Mouse (Mus musculus) gastrocnemius, postnatal 4 days (tissue): Measurements from ENCODE around the gene Carmil1. TPM values are rescaled to one million over a fixed set of nuclear protein-coding genes. Genes with fewer than 3 reads are reported as not detected.

Experiments used
- DNase-seq, 2 experiments: peaks; one replicate each; pipeline ENCODE4 v3.0.0; 2021 to 2022; ENCODE audit warnings: low spot score in 2 of 2, mixed read lengths in 2 of 2
- total RNA-seq, 2 experiments: library from RNA; stranded (reverse); gene quantifications; 2 replicates each; pipeline ENCODE4 v1.2.3; 2021

Gene Carmil1
- total RNA-seq, 2 experiments from 2014 or later, result 5.4 to 6.6 TPM

- DNase-seq, result no peak
Measured at GRCm38 (mm10) chr13:24220441-24220970, 60.1 kb downstream of the Carmil1 start.

- no peak for DNase-seq
Measured at GRCm38 (mm10) chr13:24211229-24211628, 69.4 kb downstream of the Carmil1 start.

- DNase-seq, result no peak
Measured at GRCm38 (mm10) chr13:24206097-24206496, 74.5 kb downstream of the Carmil1 start.

GRCm38 (mm10) chr13:24202314-24202713 lies 78.3 kb downstream of the Carmil1 start:
- DNase-seq, result no peak

GRCm38 (mm10) chr13:24199861-24200543 lies 80.6 kb downstream of the Carmil1 start:
- DNase-seq, result no peak

GRCm38 (mm10) chr13:24198396-24198924 lies 82.1 kb downstream of the Carmil1 start:
- DNase-seq, result no peak

GRCm38 (mm10) chr13:24195371-24195770 lies 85.2 kb downstream of the Carmil1 start:
- DNase-seq, result no peak

- DNase-seq, result no peak
Measured at GRCm38 (mm10) chr13:24194018-24194417, 86.6 kb downstream of the Carmil1 start.

GRCm38 (mm10) chr13:24190875-24191663 lies 89.5 kb downstream of the Carmil1 start:
- DNase-seq, result no peak

- no peak for DNase-seq
Measured at GRCm38 (mm10) chr13:24187026-24187425, 93.6 kb downstream of the Carmil1 start.

GRCm38 (mm10) chr13:24185641-24186040 lies 95.0 kb downstream of the Carmil1 start:
- no peak for DNase-seq

- DNase-seq, result no peak
Measured at GRCm38 (mm10) chr13:24182878-24183277, 97.7 kb downstream of the Carmil1 start.

GRCm38 (mm10) chr13:24179538-24179937 lies 101.1 kb downstream of the Carmil1 start:
- DNase-seq, result no peak

- DNase-seq, result no peak
Measured at GRCm38 (mm10) chr13:24177600-24177999, 103.0 kb downstream of the Carmil1 start.

GRCm38 (mm10) chr13:24176835-24177234 lies 103.8 kb downstream of the Carmil1 start:
- no peak for DNase-seq

GRCm38 (mm10) chr13:24169658-24170057 lies 110.9 kb downstream of the Carmil1 start:
- DNase-seq, result no peak

GRCm38 (mm10) chr13:24163368-24163767 lies 117.2 kb downstream of the Carmil1 start:
- no peak for DNase-seq

- no peak for DNase-seq
Measured at GRCm38 (mm10) chr13:24161105-24161504, 119.5 kb downstream of the Carmil1 start.

GRCm38 (mm10) chr13:24159972-24160371 lies 120.6 kb downstream of the Carmil1 start:
- no peak for DNase-seq

- DNase-seq, result no peak
Measured at GRCm38 (mm10) chr13:24159190-24159965, 121.2 kb downstream of the Carmil1 start.

- no peak for DNase-seq
Measured at GRCm38 (mm10) chr13:24157560-24158011, 123.0 kb downstream of the Carmil1 start.
